Mouse (Mus musculus) liver, embryonic 18 days (tissue): ENCODE results near the gene Mcpt2. TPM values are rescaled to one million over a fixed set of nuclear protein-coding genes. Genes with fewer than 3 reads are reported as not detected.

Experiments used
- polyA plus RNA-seq: library from polyadenylated mRNA; depleted of rRNA; stranded (reverse); fragments of >200 nt; gene quantifications from 2 replicates; pipeline ENCODE4 v1.2.3, GENCODE M21; 2012; rRNA removed

Gene Mcpt2
- polyA plus RNA-seq, result 0.16 and 0.21 TPM in 2 replicates

DNA sequence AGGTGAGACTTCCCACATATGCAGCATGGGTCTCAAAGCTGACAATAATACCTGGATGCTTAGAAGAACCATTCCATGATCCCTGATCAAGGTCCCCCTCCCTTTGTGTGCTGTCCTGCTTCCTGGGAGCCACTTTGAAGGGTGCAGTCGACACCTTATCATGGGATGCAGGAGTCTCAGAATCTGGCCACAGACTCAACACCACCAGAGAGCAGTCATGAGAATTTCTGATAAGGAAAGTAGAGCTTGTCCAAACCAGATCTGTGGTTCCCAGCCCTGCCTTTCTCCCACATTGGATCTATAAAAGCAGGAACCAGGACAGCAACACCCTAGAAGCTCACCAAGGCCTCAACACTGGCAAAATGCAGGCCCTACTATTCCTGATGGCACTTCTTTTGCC is at the start of gene Mcpt2:
Gene Mcpt2 (plus strand): TSS at position 250 of the 400 bp plus-strand sequence.

DNA sequence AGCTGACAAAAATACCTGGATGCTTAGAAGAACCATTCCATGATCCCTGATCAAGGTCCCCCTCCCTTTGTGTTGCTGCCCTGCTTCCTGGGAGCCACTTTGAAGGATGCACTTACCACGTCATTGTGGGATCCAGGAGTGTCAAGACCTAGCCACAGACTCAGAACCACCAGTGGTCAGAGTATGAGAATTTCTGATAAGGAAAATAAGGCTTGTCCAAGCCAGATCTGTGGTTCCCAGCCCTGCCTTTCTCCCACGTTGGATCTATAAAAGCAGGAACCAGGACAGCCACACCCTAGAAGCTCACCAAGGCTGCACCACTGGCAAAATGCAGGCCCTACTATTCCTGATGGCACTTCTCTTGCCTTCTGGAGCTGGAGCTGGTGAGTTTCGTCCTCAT is 24.2 kb upstream of the Mcpt2 start, which contains the start of gene Mcpt1:
Gene Mcpt1 (plus strand): TSS at position 301 of the 400 bp plus-strand sequence.

GRCm38 (mm10) chr14:56030395-56030794 is 11.4 kb upstream of the Mcpt2 start, which contains the start of gene Mcpt9:
Gene Mcpt9 (minus strand): TSS chr14:56030495.

DNA sequence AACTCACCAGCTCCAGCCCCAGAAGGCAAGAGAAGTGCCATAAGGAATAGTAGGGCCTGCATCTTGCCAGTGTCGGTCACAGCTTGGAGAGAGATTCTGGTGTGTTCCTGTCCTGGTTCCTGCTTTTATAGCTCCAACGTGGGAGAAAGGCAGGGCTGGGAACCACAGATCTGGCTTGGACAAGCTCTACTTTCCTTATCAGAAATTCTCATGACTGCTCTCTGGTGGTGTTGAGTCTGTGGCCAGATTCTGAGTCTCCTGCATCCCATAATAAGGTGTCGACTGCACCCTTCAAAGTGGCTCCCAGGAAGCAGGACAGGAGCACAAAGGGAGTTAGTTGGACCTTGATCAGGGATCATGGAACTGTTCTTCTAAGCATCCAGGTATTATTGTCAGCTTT is 20.4 kb downstream of the Mcpt2 start, which contains the start of gene Mcpt4:
Gene Mcpt4 (minus strand): TSS at position 101 of the 400 bp plus-strand sequence.

DNA sequence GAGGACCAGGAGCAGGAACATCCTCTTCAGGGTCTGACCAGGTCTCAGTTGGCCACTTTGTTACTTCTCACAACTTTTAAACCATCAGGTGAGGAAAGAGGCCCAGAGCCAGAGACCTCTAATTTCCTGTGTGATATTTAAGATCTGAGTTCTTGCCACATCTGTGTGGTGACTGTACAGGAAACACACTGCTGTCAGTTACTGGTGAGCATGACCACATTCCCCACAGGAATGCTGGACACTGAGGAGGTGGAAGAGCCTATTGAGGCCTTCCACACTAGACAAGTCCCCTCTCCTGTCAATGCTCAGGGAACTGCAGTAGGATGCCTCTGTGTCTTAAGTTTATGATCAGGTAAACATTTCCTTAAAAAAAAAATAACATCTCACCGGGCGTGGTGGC is 43.3 kb downstream of the Mcpt2 start, which contains the start of gene Mcpt8:
Gene Mcpt8 (minus strand): TSS at position 107 of the 400 bp plus-strand sequence.

Other genes with a start within 250 kb of the Mcpt2 start
- 0.96 and 1.2 TPM in 2 replicates for gene Nfatc4, start 218.9 kb upstream of the Mcpt2 start, polyA plus RNA-seq
- 1.2 and 1.3 TPM in 2 replicates for gene Nynrin, start 188.0 kb upstream of the Mcpt2 start, polyA plus RNA-seq
- 0.25 and 0.39 TPM in 2 replicates for gene Cbln3, start 157.6 kb upstream of the Mcpt2 start, polyA plus RNA-seq
- gene Khnyn, start 157.1 kb upstream of the Mcpt2 start, polyA plus RNA-seq, result 12.7 and 14.5 TPM in 2 replicates
- gene Sdr39u1, start 141.7 kb upstream of the Mcpt2 start, polyA plus RNA-seq, result 14.9 and 16.8 TPM in 2 replicates
- 0.65 and 0.70 TPM in 2 replicates for gene Cma1, start 97.4 kb upstream of the Mcpt2 start, polyA plus RNA-seq
- not detected in 2 replicates for gene Cma2, start 91.1 kb upstream of the Mcpt2 start, polyA plus RNA-seq
- 0.02 and 0.08 TPM in 2 replicates for gene Mcpt1, start 24.1 kb upstream of the Mcpt2 start, polyA plus RNA-seq
- not detected in 2 replicates for gene Mcpt9, start 11.5 kb upstream of the Mcpt2 start, polyA plus RNA-seq
- 0.03 and 0.10 TPM in 2 replicates for gene Mcpt4, start 20.3 kb downstream of the Mcpt2 start, polyA plus RNA-seq
- 1.8 and 2.4 TPM in 2 replicates for gene Mcpt8, start 43.2 kb downstream of the Mcpt2 start, polyA plus RNA-seq
- 47.4 and 61.1 TPM in 2 replicates for gene Ctsg, start 60.5 kb downstream of the Mcpt2 start, polyA plus RNA-seq
- not detected in 2 replicates for gene Gzme, start 78.6 kb downstream of the Mcpt2 start, polyA plus RNA-seq
- gene Gzmd, start 90.6 kb downstream of the Mcpt2 start, polyA plus RNA-seq, result not detected in 2 replicates
- not detected in 2 replicates for gene Gzmg, start 117.5 kb downstream of the Mcpt2 start, polyA plus RNA-seq
- gene Gzmn, start 132.6 kb downstream of the Mcpt2 start, polyA plus RNA-seq, result not detected in 2 replicates
- gene Gzmf, start 169.4 kb downstream of the Mcpt2 start, polyA plus RNA-seq, result not detected in 2 replicates
- 0.10 TPM in 1 of 2 replicates, not detected in the other for gene Gzmc, start 192.6 kb downstream of the Mcpt2 start, polyA plus RNA-seq
- 2.3 and 4.8 TPM in 2 replicates for gene Gzmb, start 220.2 kb downstream of the Mcpt2 start, polyA plus RNA-seq